Mouse (Mus musculus): ENCODE measurements around the gene Prf1.
A peak's percentile ranks its signal among the peaks of the same experiment; 100 is the strongest.

Prf1 gene

DNA sequence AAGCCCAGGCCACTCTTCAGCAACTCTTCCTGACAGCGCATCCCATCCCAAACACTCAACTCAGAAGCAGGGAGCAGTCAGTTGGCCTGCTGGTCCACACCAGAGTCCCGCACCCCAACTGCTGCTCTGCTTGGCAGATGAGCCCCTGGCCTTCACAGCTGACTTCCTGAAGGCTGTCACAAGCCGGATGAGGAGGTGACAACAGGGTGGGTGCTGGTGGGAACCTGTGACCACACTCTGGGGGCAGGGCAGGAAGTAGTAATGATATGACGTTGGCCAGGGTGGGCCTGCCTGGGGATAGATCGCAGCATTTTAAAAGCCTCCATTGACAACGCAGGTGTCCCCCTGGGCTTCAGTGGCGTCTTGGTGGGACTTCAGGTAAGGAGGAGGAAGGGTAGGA is at the start of gene Prf1:
Prf1 (plus strand) TSS at position 357 of the 400 bp plus-strand sequence.
- peak; percentile 78 for DNase-seq (ENCODE audit: low read depth, low spot score)

DNA sequence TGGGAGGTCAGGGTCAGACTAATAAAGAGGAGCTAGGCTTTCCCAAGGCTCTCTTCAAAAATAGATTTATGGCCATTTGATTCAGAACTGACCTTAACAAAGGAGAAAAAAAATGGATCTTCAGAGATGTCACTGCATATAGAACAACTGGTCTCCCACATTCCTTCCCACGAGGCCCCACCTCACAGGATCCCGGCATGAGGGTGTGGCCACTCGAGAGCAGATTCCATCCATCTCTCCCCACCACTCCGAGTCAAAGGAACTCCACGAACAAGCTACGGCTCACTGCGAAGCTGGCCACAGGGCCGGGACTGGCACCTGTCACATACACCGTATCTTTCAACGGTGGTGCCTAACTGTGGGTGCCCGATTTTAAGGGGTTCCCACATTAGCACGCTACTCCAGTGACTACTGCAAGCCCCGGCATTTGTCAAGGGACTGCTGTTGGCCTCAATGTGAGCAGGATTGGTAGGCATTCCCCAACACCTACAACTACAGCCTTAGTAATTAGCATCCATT is 49.0 kb upstream of the Prf1 start:
- no peak for DNase-seq (ENCODE audit: low read depth, low spot score)

DNA sequence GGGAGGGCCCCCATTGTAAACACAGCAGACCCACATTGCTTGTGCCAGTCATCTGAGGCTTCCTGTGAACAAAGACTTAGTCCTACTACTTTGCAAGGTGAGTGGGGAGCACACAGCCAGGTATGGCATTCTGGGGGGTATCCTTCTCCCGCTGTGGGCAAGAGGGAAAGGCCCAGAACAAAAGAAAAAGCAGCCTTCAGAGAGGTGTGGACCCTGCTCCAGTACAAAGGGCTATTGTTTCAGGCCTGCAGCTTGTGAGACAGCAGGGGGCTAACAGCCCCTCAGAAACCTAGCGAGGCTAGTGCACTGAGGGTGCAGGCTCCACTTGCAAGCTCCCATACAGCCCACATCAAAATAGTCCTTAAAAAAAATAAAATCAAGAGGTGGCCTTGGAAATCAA is 47.7 kb upstream of the Prf1 start:
- DNase-seq (ENCODE audit: low read depth, low spot score): no peak

DNA sequence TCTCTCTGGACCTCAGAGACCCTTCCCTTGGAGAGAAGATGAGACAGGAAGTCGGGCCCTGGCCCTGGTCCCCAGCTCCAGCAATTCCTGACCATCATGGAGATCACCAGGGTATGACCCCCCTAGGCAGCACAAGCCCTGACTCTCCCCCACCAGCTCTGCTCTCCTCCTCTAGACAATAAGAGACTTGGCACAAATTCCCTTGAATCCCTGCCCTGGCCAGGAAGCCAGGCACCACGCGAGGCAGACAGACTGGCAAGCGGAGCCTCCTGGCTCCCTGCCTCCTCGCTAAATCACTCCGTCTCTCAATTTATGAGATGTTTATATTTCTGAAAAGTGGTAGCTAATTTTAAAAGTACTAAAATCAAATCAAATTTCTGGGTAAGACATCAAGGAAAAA is 42.9 kb upstream of the Prf1 start:
- DNase-seq (ENCODE audit: low read depth, low spot score): no peak

DNA sequence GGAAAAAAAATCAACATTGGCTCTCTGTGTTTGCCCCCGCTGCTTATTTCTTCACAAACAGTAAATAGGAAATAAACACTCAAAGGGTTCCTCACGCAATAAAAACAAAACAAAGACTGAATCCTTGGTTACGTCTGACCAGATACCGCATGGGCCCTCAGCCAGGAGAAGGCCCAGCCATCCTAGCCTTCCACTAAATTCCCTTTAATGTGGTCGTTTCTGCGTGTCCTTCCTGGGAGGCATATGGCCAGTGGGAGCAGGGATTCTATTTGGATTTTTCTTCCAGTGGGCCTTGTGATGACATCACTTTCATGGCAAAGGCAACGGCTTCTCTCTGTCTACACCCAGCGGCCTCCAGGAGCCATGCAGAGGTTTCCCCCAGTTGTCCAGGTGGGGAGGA is 42.4 kb upstream of the Prf1 start:
- DNase-seq (ENCODE audit: low read depth, low spot score): no peak

DNA sequence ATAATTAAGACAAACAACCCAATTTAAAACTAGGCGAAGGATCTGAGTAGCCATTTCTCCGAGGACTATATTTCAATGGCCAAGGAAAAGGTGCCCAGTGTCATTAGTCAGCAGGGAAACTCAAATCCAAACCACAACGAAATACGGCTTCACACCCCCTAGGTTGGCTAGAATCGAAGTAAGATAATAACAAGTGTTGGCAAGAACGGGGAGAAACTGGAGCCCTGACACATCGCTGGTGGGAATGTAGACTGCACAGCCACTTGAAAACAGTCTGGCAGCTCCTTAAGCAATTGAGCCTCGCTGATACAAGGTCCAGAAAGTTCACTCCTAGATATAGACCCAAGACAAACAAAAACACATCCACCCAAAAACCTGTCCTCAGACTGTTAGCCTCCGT is 41.0 kb upstream of the Prf1 start:
- no peak for DNase-seq (ENCODE audit: low read depth, low spot score)

DNA sequence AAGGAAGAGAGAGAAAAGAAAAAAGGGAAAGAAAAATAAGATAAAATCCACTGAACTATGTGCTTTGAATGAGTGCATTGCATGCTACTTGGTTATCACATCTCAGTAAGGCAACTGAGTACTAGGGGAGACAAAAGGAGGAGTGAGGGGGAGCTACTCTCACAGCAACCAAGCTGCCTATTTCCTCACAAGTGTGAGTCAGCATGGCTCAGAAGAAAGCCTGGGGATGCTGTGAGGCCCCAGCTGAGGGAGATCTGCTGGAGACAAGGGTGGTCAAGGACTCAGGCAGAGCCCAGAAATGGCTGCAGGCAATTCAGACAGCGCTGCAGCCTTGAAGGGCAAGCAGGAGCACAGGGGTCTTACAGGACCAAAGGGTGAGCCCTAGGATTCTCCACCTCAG is 39.5 kb upstream of the Prf1 start:
- DNase-seq (ENCODE audit: low read depth, low spot score): no peak

DNA sequence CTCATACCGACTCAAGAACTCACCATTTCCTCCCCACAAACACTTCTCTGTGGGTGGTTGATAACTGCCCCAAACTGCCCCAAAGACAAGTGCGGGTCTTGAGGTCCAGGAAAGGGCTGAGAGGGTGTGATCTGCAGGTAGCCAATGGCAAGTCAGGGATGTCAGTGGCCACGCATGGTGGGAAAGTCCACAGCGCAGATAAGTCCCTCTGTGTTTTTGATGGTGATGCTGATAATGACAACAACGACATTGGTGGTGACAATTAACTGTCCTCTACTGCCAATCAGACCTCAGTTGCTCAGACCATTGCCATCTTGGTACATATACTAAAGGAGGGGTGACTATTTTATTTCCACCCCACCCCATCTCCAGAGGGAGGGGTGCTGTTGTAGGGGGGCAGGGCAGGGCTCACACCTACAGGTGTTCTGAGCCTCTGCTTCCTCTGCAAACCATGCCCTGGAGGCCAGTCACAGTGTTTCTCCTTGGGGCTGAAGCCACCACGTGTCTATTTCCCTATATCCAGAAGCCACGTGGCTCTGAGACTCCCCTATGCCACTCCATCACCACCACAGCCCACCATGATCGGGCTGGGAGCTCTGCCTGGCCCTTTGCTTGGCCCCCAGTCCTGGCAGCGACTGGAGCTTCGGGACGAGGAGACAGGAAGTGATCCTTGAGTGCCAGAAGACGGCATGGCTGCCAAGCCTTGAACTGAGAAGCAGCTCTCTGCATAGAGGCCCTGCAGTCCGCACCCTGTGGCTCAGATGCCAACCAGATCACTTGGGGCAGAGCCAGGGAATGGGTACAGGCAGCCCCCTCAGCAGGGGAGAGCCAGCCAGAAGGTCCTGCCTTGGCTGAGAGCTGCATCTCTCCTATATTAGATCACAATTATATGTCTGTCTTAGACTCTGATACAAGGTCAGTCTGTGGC is 36.1 kb upstream of the Prf1 start:
- no peak for DNase-seq (ENCODE audit: low read depth, low spot score)

DNA sequence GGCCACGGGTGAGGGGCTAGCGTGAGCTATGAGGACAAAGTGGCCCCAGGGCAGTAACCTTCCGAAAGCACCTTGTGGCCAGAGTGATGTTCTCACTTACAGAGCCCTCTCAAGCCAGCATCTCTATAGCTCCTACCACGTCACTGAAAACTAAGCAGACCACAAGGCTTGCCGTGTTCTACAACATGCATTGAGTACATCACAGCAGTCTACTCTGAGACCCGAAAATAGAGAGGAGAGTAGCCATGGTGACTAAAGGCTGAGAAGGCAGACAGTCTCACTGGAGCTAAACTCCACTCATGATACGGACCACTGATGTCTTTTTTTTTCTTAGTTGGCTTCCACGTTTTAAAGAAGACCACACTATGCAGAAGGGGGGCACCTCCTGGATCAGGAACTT is 34.0 kb upstream of the Prf1 start:
- no peak for DNase-seq (ENCODE audit: low read depth, low spot score)

DNA sequence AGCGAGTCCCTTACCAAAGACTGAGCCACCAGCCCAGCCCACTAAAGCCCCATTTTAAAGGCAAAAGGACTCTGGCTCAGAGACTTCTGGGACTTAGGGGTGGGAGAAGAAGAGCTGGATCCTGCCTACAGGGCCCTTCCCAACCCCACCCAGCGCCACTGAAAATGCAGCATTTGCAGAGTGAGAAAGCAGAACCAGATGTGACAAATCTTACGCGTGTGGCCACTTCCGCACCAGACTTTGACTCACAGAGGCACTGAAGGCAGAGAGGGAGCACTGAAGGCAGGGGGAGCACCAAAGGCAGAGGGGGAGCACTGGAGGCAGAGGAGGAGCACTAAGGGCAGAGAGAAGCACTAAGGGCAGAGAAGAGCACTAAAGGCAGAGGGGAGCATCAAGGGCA is 30.3 kb upstream of the Prf1 start:
- DNase-seq (ENCODE audit: low read depth, low spot score): no peak

DNA sequence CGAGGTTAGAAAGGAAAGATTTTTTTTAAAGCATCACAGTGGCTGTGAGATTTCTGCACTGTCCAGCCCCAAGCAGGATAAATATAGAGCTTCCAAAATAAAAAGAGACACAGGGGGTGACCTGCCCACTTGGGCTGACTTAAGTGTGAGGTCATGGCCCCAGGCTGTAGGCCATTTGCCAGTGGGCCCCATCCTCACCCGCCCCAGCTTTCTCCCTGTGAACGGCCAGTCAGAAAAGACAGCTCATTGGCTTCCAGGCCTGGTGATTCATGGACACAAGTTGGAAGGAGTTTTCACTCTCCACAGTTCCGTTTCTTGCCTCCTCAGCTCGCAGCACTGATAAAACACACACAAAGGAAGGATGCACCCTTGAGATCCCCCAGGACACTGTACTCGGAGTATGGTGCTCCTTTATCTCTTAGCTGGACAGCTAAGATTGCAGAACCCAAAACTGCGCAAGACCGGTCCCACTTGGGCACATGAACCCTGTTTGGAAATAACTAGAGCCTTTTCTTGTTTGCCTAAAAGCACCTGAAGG is 25.5 kb upstream of the Prf1 start:
- DNase-seq (ENCODE audit: low read depth, low spot score): no peak

DNA sequence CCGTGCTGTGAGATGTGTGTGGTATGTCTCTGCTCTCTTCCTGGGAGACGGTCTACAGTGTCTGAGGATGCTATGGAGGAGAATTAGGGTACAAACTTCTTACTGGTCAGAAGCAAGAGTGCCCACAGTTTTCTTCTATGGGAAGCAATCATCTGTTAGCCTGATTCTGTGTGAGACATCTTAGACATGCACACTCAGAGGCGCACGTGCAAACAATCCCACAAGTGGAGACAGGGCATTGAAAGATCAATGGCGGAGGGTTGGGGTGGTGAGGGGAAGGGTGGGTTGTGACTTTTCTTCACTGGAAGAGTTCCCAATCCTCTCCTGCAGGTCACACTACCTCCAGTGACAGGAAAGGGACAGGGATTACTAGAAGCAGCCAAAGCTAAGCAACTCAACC is 25.0 kb upstream of the Prf1 start:
- no peak for DNase-seq (ENCODE audit: low read depth, low spot score)

DNA sequence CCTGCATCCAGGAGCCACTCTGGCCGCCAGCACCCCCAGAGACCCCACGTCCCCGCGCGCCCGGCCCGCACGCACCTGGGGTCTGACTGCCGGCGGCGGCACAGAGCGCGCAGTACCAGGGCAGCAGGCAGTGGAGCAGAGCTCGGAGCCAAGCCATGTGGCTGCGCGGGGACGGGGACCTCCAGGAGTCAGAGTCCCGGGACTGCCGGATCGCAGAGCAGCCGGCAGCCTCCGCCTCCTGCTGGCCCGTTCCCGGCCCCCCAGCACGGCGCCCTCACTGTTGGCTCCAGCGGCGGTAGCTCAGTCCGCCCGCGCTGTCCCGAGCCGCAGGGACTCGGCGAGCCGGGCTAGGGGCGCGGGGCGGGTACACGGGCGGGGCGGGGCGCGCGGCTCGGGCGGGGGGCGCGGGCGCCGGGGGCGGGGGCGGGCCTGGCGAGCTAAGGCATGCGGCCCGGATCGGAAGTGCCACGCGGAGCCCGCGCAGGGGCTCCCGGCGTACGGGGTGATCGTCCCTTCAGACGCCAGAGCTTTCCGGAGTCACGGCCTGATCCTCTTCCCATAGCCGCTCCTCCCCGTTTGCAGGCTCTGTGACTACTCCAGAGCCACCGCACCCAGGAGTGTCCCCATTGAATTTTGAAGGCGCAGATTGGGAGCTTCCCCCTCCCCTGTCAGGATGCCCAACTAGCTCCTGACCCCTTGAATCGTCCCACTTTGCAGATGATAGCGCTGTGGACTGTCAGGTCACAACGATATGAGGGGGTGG is 24.4 kb upstream of the Prf1 start, which contains the start of gene Adamts14:
Adamts14 (minus strand) TSS at position 358 of the 763 bp plus-strand sequence.
- peak; percentile 29 for DNase-seq (ENCODE audit: low read depth, low spot score)

DNA sequence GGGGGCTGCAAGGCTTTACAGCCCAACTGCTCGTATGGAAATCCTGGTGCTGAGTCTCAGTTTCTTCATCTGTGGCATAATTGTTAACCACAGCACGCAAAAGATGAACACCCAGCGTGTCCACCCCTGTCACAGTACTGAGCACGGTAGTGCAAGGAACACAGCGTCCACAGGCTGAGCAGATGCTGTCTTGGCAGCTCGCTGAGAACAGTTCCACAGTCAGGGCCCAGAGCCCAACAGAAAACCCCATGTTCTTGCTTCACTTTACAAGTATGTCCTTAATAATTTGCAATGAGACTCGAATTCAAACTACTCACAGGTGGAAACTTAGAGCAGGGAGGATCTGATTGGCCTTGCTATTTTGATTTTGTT is 23.8 kb upstream of the Prf1 start:
- DNase-seq (ENCODE audit: low read depth, low spot score): no peak

DNA sequence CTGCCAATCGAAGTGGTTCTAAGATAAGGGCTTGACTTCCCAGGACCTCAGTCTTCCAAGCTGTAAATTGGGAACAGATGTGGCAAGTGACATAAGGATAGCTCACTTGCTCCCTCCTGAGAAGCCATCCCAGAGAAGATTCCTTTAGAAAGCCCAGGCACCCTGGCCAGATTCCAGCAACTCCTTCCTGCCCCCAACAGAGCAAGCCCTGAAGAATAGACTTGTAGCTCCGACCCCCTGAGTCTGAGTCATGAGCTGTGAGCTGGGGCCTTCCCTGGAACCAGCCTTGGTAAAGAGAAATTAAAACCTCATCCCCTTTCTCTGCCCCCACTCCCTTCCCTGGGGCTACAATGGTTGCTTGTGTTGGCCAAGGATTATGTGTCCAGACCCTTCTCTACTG is 23.1 kb upstream of the Prf1 start:
- DNase-seq (ENCODE audit: low read depth, low spot score): no peak

DNA sequence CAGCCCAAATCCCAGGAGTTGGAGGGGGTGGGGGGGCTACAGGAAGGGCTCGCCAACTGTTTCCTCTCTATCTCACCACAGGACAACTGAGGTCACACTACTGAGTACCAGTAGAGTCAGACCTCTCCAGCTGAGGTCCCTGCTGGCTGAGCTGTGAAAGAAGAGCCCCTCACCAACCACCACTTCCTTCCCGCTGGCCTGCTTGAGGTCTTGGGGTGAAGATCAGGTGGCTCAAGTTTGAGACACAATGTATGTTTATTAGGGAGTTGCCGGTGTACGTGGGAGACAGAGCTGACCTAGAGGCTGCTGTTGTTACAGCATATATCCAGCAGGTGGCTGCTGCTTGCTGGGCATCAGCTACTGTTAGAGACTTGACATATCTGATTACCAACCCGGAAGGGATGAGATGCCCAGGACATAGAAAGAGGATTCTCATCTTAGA is 21.9 kb upstream of the Prf1 start:
- DNase-seq (ENCODE audit: low read depth, low spot score): peak; percentile 59

DNA sequence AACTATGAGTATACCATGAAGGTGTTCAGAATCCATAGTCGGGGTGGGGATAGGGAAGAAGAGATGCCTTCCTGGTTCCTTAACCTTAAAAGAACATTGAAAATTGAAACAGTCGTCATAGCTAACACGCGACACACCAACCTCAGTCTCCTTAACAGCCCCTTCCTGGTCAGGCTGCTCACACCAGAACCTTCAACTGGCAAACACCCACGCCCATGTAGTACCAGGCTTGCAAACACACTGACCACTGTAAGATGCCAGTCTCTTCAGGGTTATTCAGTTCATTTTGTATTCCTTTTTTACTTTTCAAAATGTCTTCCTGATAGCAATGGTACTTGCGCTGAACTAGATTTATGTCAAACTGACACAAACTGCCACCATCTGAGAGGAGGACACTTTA is 20.6 kb upstream of the Prf1 start:
- no peak for DNase-seq (ENCODE audit: low read depth, low spot score)

DNA sequence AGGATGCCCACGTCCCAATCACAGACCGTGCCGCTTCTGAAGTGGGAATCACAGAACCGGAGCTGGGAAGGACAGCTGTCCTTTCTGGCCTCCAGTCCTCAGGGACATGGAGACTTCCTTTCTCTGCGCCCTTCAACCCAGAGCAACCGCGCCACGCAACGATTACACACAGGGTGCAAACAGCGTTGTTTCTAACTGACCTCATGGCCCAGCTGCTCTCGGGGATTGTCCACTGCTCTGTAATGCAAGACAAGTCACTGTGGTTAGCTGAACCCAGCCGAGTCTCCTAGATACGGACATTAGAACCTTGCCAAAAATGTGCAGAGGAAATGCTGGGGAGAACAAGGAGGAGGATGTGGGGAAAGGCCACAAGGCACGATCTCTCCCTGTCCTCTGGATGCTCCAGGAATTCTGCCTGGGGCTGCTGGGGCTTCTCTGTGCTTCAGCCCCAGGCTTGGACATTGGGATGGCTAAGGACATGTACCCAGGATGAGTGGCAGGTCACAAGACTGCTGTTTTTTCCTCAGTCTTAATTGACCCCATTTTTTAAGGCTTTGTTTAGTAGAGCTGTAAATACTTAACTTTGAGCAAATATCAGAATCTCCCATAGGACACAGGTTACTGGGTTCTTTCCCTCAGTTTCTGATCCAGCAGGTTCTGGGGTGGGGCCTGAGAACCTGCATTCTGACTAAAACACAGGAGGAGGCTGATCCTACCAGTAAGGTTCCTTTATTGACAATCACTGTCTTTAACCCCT is 19.5 kb upstream of the Prf1 start:
- no peak for DNase-seq (ENCODE audit: low read depth, low spot score)

DNA sequence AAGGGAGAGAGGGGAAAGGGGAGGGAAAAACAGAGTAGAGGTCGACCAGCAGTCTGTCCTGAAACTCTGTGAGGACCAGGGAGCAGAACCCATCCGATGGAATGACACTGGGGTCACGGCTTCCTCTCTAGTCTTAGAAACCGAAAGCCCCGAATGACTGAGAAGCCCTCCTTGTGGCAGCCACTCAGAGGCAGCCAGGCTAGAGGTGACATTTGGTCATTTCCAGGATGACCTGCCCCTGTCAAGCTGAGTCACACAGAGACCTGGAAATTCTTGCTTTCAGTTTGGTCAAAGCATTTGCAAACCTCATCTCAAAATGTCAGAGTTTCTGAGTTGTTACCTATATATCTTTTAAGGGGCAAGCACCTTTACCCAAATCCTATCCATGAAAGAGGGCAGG is 16.5 kb upstream of the Prf1 start:
- no peak for DNase-seq (ENCODE audit: low read depth, low spot score)

DNA sequence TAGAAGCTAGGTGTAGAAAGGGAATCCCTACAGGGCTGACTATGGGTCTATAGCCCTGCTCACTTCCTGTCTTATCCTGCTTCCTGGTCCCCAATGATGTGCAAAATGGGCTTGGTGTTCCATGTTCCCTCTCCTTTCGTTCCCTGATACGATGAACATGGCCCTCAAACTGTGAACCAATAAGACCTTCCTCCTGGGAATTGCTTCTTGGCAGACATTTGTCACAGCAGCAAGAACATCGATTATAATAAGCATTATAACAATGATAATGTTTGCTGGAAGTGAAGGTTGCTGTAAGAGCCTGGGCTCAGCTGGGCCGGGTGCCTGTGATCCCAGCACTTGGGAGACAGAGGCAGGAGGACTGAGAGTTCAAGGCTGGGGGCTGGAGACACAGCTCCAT is 13.3 kb upstream of the Prf1 start:
- DNase-seq (ENCODE audit: low read depth, low spot score): no peak

DNA sequence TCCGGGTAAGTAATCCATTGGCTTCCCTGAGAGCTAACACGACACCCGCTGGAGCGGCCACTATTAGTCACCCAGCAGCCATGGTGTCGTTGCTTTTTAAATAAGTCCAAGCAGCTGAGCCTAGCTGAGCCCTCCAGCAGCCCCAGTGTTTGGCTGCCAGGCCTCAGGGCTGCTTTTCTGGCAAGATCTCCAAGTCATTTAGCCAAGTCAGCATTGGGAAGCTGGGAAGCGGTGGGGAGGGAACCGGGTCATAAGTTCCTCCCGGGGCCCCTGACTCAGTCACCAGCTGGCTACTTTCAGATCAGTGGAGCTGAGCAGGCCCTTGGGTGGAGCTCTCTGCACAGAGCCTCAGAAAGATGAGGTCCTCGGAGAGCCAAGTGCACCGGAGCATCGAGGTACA is 12.4 kb upstream of the Prf1 start:
- DNase-seq (ENCODE audit: low read depth, low spot score): no peak

DNA sequence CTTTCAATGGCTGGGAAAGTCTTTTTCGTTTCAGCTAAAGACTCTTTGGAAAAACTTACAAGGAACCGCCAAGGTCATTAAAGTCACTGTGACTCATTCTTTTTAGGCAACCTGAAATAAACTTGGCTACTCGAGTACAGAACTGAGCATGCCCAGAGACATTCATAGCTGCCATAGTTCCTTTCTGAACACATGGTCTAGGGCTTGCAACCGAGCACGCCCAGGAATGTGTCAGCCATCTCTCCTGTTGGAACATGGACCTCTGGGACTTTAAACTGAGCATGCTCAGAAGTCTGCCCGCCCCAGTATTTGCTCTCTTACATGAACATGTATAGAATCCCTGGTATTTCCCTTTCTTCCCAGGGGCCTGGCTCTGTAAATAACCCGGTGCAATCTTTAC is 11.4 kb upstream of the Prf1 start:
- DNase-seq (ENCODE audit: low read depth, low spot score): no peak

All from CD4-positive helper T cell, adult 2 months (primary cell).